Mouse (Mus musculus) kidney, adult 2 months (tissue): ENCODE results near the gene Gm6034.

Experiments
- CTCF ChIP-seq: fragments of 200-500 bp; conservative IDR thresholded peaks from 2 replicates; pipeline ENCODE4 v1.5.1; 2011; ENCODE audit warnings: low read depth, mild to moderate bottlenecking, control low read depth, low read length, moderate library complexity, mixed read lengths; ENCODE audit not compliant: insufficient read depth, insufficient read length
- POLR2A ChIP-seq: fragments of 200-500 bp; IDR thresholded peaks from one replicate; pipeline ENCODE4 v1.6.1; 2011; ENCODE audit warnings: low read depth, low read length, control low read depth

- TF ChIP-seq POLR2A (no peak), CTCF (no peak)
Observed at GRCm38 (mm10) chr17:36083870-36084451, 41.2 kb downstream of the Gm6034 start.
